Mouse (Mus musculus) kidney, adult 10 weeks (tissue): ENCODE data around the gene Dgat2. TPM values are rescaled to one million over a fixed set of nuclear protein-coding genes. Genes with fewer than 3 reads are reported as not detected.

Source experiments
- polyA plus RNA-seq: library from polyadenylated mRNA; stranded (reverse); fragments of 350-450 nt; fragmentation: Illumina TruSeq; extraction: RNeasy Lipid Tissue Mini Kit (QIAGEN cat#74804); gene quantifications from one replicate; pipeline ENCODE4 v1.2.3, GENCODE M21; 2014; ENCODE audit warnings: low read depth, low replicate concordance

The Dgat2 gene
- polyA plus RNA-seq = 19.8 TPM

GRCm38 (mm10) chr7:99182432-99183172 lies at the start of gene Dgat2:
TSS of gene Dgat2 (minus strand) at chr7:99182719.

GRCm38 (mm10) chr7:99140984-99141918 lies 41.3 kb downstream of the Dgat2 start, which contains the start of gene Uvrag:
TSS of gene Uvrag (minus strand) at chr7:99141141.

Other genes starting within 250 kb of the Dgat2 start
- 18.6 TPM for gene Uvrag, start 41.6 kb downstream of the Dgat2 start, polyA plus RNA-seq
- gene Mogat2, start 55.9 kb upstream of the Dgat2 start, polyA plus RNA-seq = 1.9 TPM
- gene Map6, start 84.7 kb upstream of the Dgat2 start, polyA plus RNA-seq = 0.16 TPM
- 30.4 TPM for gene Serpinh1, start 170.5 kb upstream of the Dgat2 start, polyA plus RNA-seq
- 0.20 TPM for gene Gdpd5, start 198.7 kb upstream of the Dgat2 start, polyA plus RNA-seq